ENCODE assay signal across 10 mouse cellular contexts in the genomic region with DNA sequence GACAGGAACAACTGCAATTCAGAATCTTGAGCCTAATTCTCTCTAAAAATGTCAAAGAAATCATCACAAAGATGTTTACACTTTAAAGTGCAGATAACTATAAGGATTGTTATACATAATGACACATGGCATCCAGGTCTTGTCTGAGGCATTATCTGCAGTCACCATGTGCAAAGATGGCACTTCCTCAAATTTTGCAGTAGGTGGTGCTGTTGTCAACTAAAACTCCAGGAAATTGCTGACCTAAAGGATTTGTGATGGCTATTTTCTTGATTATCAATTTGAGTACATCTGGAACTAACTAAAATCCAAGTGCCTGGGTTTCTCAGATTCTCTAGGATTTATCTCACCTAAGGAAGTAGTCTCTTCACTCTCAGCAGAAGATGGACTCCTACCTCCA. TPM values are rescaled to one million over a fixed set of nuclear protein-coding genes. Genes with fewer than 3 reads are reported as not detected.
DNase-seq lines count a peak whose midpoint lies in the region; ATAC-seq and TF ChIP-seq lines count a peak whose summit lies in the region.
"Had no signal": no experiment of that assay in that cellular context is flagged by ENCODE, and none has a peak within 500 bp of the region (broad histone marks: within the 10 kb centered on the region; RNA-seq: fewer than 3 reads in every experiment).

No protein-coding gene starts in this region.

- no peak overlapping the region for H3K27ac ChIP-seq in kidney, adult 2 months (ENCODE audit: insufficient read depth, low read depth, low read length)
- H3K27ac ChIP-seq in embryonic facial prominence, embryonic 10.5 days (replicated peaks), result no peak overlapping the region
- no peak overlapping the region for H3K27ac ChIP-seq in forebrain, embryonic 16.5 days (ENCODE audit: low read length)
- H3K27ac ChIP-seq: limb, embryonic 15.5 days had no signal

- H3K4me3 ChIP-seq in kidney, adult 2 months (ENCODE audit: insufficient read depth, low read depth, low read length), result no peak overlapping the region
- H3K4me3 ChIP-seq in G1E (ENCODE audit: low read depth, low read length), result no peak overlapping the region
- no peak overlapping the region for H3K4me3 ChIP-seq in embryonic facial prominence, embryonic 10.5 days
- no peak overlapping the region for H3K4me3 ChIP-seq in forebrain, embryonic 16.5 days (replicated peaks; ENCODE audit: low read length)
- H3K4me3 ChIP-seq: limb, embryonic 15.5 days had no signal

- TF ChIP-seq POLR2A in kidney, adult 2 months (IDR thresholded peaks at IDR 0.05; ENCODE audit: low read depth, low read length), result no peak

- no peaks in the 10 kb centered on the region for H3K4me1 ChIP-seq in kidney, adult 2 months (ENCODE audit: control insufficient read depth, insufficient read depth, low read length)
- no peaks in the 10 kb centered on the region for H3K4me1 ChIP-seq in G1E (ENCODE audit: insufficient read depth, low read depth, low read length)
- H3K4me1 ChIP-seq in embryonic facial prominence, embryonic 10.5 days, result no peaks in the 10 kb centered on the region
- H3K4me1 ChIP-seq in forebrain, embryonic 16.5 days (replicated peaks; ENCODE audit: control insufficient read depth, insufficient read depth, low read length), result no peaks in the 10 kb centered on the region
- H3K4me1 ChIP-seq: limb, embryonic 15.5 days had no signal

- no peaks in the 10 kb centered on the region for H3K36me3 ChIP-seq in kidney, adult 2 months (ENCODE audit: control insufficient read depth, insufficient read depth, low read length)
- H3K36me3 ChIP-seq in G1E (replicated peaks), result no peaks in the 10 kb centered on the region
- no peaks in the 10 kb centered on the region for H3K36me3 ChIP-seq in embryonic facial prominence, embryonic 10.5 days (replicated peaks)
- H3K36me3 ChIP-seq in forebrain, embryonic 16.5 days (ENCODE audit: control insufficient read depth, insufficient read depth), result no peaks in the 10 kb centered on the region
- H3K36me3 ChIP-seq: limb, embryonic 15.5 days had no signal

- H3K9me3 ChIP-seq in G1E (replicated peaks), result no peaks in the 10 kb centered on the region
- H3K9me3 ChIP-seq in embryonic facial prominence, embryonic 10.5 days, result no peaks in the 10 kb centered on the region
- H3K9me3 ChIP-seq in forebrain, embryonic 16.5 days (ENCODE audit: control insufficient read depth, low read length), result no peaks in the 10 kb centered on the region
- H3K9me3 ChIP-seq: limb, embryonic 15.5 days had no signal

- ATAC-seq in G1E (ENCODE audit: extremely low read depth, insufficient number of reproducible peaks, low FRiP score, poor library complexity, severe bottlenecking), result no peak
- no peak for ATAC-seq in forebrain, embryonic 16.5 days

- no peaks in the 10 kb centered on the region for H3K27me3 ChIP-seq in kidney, adult 2 months (replicated peaks; ENCODE audit: control insufficient read depth, insufficient read depth, low read length)
- no peaks in the 10 kb centered on the region for H3K27me3 ChIP-seq in G1E (ENCODE audit: insufficient read depth, low read length)
- H3K27me3 ChIP-seq in embryonic facial prominence, embryonic 10.5 days (replicated peaks; ENCODE audit: low read depth, poor library complexity, severe bottlenecking), result no peaks in the 10 kb centered on the region
- no peaks in the 10 kb centered on the region for H3K27me3 ChIP-seq in forebrain, embryonic 16.5 days (replicated peaks; ENCODE audit: control insufficient read depth, insufficient read depth, low read length)
- H3K27me3 ChIP-seq: limb, embryonic 15.5 days had no signal

- TF ChIP-seq CTCF in kidney, adult 2 months (conservative IDR thresholded peaks at IDR 0.05; ENCODE audit: insufficient read depth, insufficient read length, low read depth, low read length), result no peak
- TF ChIP-seq CTCF in G1E (IDR thresholded peaks at IDR 0.05; ENCODE audit: low read depth, low read length), result 0 out of 2 replicates have a peak, but pooled peaks have one; percentile 7

- DNase-seq in kidney, adult 2 months, result peak; percentile 9
- DNase-seq in kidney, adult 18-20 months, result no peak
- peak; percentile 58 for DNase-seq in 416B (ENCODE audit: low read depth)
- no peak for DNase-seq in G1E (ENCODE audit: low spot score)
- peak; percentile 12 for DNase-seq in embryonic facial prominence, embryonic 10.5 days (ENCODE audit: low spot score)
- no peak for DNase-seq in thymus, postnatal 36 days
- DNase-seq in adrenal gland, adult 18-20 months (ENCODE audit: low spot score in 2 of 2), result no peak

- no peak overlapping the region for H3K4me2 ChIP-seq in forebrain, embryonic 16.5 days (ENCODE audit: low read length)
- H3K4me2 ChIP-seq: limb, embryonic 15.5 days had no signal

- H3K9ac ChIP-seq in forebrain, embryonic 16.5 days (replicated peaks; ENCODE audit: low read depth, low read length), result no peak overlapping the region
- H3K9ac ChIP-seq: limb, embryonic 15.5 days had no signal

RNA-seq across cellular contexts. Expression of a gene that starts 41.4 kb away (rescaled TPM):
- polyA plus RNA-seq in kidney, adult 2 months (2012; rRNA removed), result not detected in 2 replicates
- total RNA-seq in G1E (2014; fragmentation: Nextera tagmentation), result not detected in 2 replicates
- total RNA-seq in G1E (2017), result not detected in 2 replicates
- polyA plus RNA-seq in G1E (2012), result not detected in 2 replicates
- polyA plus RNA-seq in embryonic facial prominence, embryonic 10.5 days (2016; fragmentation: Nextera tagmentation; extraction: Ambion mirVana), result not detected in 2 replicates
- total RNA-seq in adrenal gland, adult 18-20 months (2021), result not detected
- not detected in 2 replicates for polyA plus RNA-seq in forebrain, embryonic 16.5 days (2015; fragmentation: Nextera tagmentation; extraction: Ambion mirVana)
- total RNA-seq: heart, adult 18-20 months had no signal
- polyA plus RNA-seq: limb, embryonic 15.5 days had no signal

Comparison
In these comparisons a context has a peak if more than half of its experiments do, and no peak if none do; other contexts are left out.
1. DNase-seq: peak in kidney, adult 2 months (single experiment), 416B (single experiment) and embryonic facial prominence, embryonic 10.5 days (single experiment); none in kidney, adult 18-20 months (single experiment), G1E (single experiment), thymus, postnatal 36 days (0 of 2) and adrenal gland, adult 18-20 months (0 of 2).